Mouse (Mus musculus) heart, embryonic 11.5 days (tissue): ENCODE results near the gene Kdf1. TPM values are rescaled to one million over a fixed set of nuclear protein-coding genes. Genes with fewer than 3 reads are reported as not detected.

Source experiments
- ATAC-seq: fragments of 200-750 bp; cut with Nextera tagmentation; replicated peaks from 2 replicates; pipeline ENCODE4 v1.8.0; 2017; ENCODE audit warnings: moderate library complexity; ENCODE audit not compliant: insufficient number of reproducible peaks, low FRiP score, low TSS enrichment
- H3K27ac ChIP-seq: fragments of 300-500 bp; sonication (generic); 2 replicates; pipeline ENCODE4 v1.5.1; 2014; ENCODE audit warnings: mild to moderate bottlenecking, low read depth, low read length
- H3K27me3 ChIP-seq: fragments of 300-500 bp; sonication (generic); 2 replicates; pipeline ENCODE4 v1.6.1; 2014; ENCODE audit warnings: mild to moderate bottlenecking, low read length, mixed read lengths; ENCODE audit not compliant: control insufficient read depth, insufficient read depth
- H3K36me3 ChIP-seq: fragments of 300-500 bp; sonication (generic); 2 replicates; pipeline ENCODE4 v1.6.1; 2014; ENCODE audit warnings: mild to moderate bottlenecking, low read length, moderate library complexity, mixed read lengths; ENCODE audit not compliant: control insufficient read depth, insufficient read depth
- H3K4me1 ChIP-seq: fragments of 300-500 bp; sonication (generic); 2 replicates; pipeline ENCODE4 v1.6.1; 2014; ENCODE audit warnings: low read length; ENCODE audit not compliant: control insufficient read depth, insufficient read depth
- H3K4me2 ChIP-seq: fragments of 300-500 bp; sonication (generic); 2 replicates; pipeline ENCODE4 v1.6.1; 2014; ENCODE audit warnings: mild to moderate bottlenecking, moderate library complexity
- H3K4me3 ChIP-seq: fragments of 300-500 bp; sonication (generic); 2 replicates; pipeline ENCODE4 v1.5.1; 2014; ENCODE audit warnings: low read depth, low read length
- H3K9ac ChIP-seq: fragments of 300-500 bp; sonication (generic); 2 replicates; pipeline ENCODE4 v1.6.1; 2014; ENCODE audit warnings: mild to moderate bottlenecking, low read depth, low read length, moderate library complexity
- H3K9me3 ChIP-seq: fragments of 300-500 bp; sonication (generic); replicated peaks from 2 replicates; pipeline ENCODE4 v1.6.1; 2016; ENCODE audit warnings: low read length; ENCODE audit not compliant: control insufficient read depth
- WGBS: fragments of 180-500 bp; shearing (Covaris S2); extraction: QIAGEN DNeasy Blood & Tissue Kit; methylation state at CpG from one replicate; pipeline ENCODE4 v1.1.7; 2014; ENCODE audit not compliant: insufficient replicate concordance; 5-methylcytosine and 5-hydroxymethylcytosine counted together
- polyA plus RNA-seq: library from polyadenylated mRNA; unstranded; fragments of >200 nt; fragmentation: Nextera tagmentation; extraction: Ambion mirVana; gene quantifications from 2 replicates; pipeline ENCODE4 v1.2.1, GENCODE M21; 2014

Kdf1 gene
- polyA plus RNA-seq, 1 experiment from 2014 or later = 0.77 TPM

DNA sequence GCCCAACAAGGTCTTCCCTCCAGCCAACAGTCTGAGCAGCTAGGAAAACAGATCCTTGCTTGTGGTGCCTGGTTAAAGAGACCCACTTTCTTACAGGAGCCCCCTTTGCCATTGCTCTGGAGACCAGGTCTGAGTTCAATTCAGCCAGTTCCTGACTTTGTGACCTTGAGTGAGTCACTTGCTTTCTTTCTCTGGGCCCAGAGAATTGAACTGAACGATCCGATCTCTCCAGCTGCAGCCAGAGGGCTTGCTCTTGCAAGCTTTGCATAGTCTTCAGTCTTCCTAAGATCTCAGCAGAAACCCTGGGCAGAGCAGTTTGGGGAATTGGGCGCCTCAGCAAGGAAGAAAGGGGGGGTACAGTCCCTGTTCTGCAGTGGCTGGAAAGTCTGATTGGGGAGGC lies 36.3 kb upstream of the Kdf1 start:
- peaks cover 19% of the 10 kb centered on the region for H3K4me1 ChIP-seq
- no peak overlapping the region for H3K9ac ChIP-seq
- no peak overlapping the region for H3K4me3 ChIP-seq
- H3K27me3 ChIP-seq = peaks cover 26% of the 10 kb centered on the region
- no peaks in the 10 kb centered on the region for H3K9me3 ChIP-seq
- no peak overlapping the region for H3K27ac ChIP-seq
- no peak overlapping the region for H3K4me2 ChIP-seq
- H3K36me3 ChIP-seq = no peaks in the 10 kb centered on the region
- ATAC-seq = no peak
- 75% methylated on average over 3 of the region's 3 CpGs for WGBS

DNA sequence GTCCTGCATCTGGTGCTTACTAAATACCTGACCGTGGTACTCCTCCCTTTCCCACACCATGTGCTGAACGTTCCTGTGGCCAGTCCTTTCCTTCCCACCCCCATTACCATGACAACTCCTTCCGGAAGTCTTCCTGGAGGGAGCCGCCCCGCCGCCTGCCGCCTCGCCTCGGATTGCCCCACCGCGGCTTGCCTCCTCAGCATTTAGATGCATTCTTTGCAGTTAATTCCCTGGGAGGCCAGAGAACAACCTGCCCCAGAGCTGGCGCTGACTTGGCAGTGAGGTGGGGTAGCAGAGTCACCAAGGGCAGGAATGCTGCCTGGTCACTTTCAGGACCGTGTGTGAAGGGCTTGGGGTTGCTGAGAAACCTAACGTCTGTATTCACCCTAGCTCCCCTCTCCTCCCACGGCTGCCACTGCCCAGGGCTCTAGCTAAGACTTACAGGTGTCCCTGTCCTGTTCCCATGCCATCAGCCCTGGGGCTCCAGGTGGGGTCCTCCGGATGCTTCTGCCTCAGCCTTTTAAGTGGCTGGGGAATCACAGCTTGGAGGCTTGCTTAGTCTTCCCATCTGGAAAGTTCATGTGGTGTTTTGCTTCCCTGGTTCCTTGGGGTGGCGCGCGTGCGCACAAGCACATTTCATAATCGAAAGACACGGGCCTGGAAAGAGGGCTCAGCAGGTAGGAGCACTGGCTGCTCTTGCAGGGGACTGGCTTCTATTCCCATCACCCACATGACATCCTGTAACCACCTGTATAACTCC lies 34.3 kb upstream of the Kdf1 start:
- Histone ChIP-seq H3K4me2 (peak overlapping the region; percentile 54), H3K27me3 (peaks cover 19% of the 10 kb centered on the region), H3K4me1 (peaks cover 19% of the 10 kb centered on the region), H3K9me3 (no peaks in the 10 kb centered on the region), H3K27ac (no peak overlapping the region), H3K4me3 (0 out of 2 replicates have a peak overlapping the region, but pooled peaks have one; percentile 15), H3K9ac (no peak overlapping the region), H3K36me3 (no peaks in the 10 kb centered on the region)
- 14% methylated on average over 22 of the region's 22 CpGs for WGBS
- ATAC-seq = no peak

DNA sequence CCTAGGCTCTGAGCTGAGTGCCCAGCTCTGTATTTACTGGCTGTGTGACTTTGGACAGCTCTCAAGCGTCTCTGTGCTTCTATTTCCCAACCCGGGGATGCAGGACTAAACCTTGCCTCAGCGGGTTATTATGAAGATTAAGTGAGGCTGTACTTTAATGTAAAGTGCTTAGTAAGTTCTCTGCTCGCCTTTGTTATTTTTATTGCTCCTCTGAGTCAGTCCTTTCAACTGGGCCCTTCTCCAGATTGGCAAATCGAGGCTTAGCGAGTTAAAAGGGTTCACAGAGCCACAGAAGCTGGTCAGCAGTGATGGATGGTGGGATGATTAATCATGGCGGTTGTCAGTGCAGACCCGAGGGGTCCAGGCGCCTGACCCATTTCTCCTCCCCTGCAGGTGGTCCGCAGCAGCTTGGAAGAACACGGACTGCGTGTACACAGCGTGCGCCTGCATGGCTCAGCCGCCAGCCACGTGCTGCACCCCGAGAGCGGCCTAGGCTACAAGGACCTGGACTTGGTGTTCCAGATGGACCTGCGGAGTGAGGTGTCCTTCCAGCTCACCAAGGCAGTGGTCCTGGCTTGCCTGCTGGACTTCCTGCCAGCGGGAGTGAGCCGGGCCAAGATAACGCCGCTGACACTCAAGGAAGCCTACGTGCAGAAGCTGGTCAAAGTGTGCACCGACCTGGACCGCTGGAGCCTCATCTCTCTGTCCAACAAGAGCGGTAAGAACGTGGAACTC lies 32.9 kb upstream of the Kdf1 start:
- WGBS = 77% methylated on average over 28 of the region's 28 CpGs
- peaks cover 11% of the 10 kb centered on the region for H3K27me3 ChIP-seq
- H3K4me1 ChIP-seq = peaks cover 19% of the 10 kb centered on the region
- no peak overlapping the region for H3K4me3 ChIP-seq
- H3K36me3 ChIP-seq = no peaks in the 10 kb centered on the region
- H3K9ac ChIP-seq = no peak overlapping the region
- H3K4me2 ChIP-seq = no peak overlapping the region
- no peak for ATAC-seq
- no peak overlapping the region for H3K27ac ChIP-seq
- H3K9me3 ChIP-seq = no peaks in the 10 kb centered on the region

DNA sequence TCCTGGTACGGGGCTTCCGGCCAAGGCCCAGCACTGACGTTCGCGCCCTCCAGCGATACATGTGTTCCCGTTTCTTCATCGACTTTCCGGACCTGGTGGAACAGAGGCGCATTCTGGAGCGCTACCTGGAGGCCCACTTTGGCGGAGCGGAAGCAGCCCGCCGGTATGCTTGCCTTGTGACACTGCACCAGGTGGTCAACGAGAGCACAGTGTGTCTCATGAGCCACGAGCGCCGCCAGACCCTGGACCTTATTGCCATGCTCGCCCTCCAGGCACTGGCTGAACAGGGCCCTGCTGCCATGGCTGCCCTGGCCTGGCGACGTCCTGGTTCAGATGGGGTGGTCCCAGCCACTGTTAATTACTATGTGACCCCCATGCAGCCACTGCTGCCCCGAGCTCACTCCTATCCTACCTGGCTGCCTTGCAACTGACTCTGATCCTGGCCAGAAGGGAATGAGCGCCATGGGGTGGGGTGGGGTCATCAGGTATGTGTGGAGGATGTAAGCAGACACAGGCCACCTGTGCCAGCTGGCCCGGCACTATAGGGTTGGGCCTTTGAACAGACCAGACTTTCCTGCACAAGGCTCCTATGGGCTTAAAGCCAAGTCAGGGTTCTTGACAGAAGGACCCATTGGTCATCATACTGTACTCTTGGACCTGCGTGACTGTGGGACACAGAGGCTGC lies 31.9 kb upstream of the Kdf1 start:
- H3K36me3 ChIP-seq = no peaks in the 10 kb centered on the region
- H3K27ac ChIP-seq = no peak overlapping the region
- ATAC-seq = no peak
- peaks cover 23% of the 10 kb centered on the region for H3K4me1 ChIP-seq
- H3K9ac ChIP-seq = no peak overlapping the region
- peaks cover 2% of the 10 kb centered on the region for H3K27me3 ChIP-seq
- no peak overlapping the region for H3K4me3 ChIP-seq
- no peaks in the 10 kb centered on the region for H3K9me3 ChIP-seq
- WGBS = 90% methylated on average over 26 of the region's 26 CpGs
- H3K4me2 ChIP-seq = no peak overlapping the region

DNA sequence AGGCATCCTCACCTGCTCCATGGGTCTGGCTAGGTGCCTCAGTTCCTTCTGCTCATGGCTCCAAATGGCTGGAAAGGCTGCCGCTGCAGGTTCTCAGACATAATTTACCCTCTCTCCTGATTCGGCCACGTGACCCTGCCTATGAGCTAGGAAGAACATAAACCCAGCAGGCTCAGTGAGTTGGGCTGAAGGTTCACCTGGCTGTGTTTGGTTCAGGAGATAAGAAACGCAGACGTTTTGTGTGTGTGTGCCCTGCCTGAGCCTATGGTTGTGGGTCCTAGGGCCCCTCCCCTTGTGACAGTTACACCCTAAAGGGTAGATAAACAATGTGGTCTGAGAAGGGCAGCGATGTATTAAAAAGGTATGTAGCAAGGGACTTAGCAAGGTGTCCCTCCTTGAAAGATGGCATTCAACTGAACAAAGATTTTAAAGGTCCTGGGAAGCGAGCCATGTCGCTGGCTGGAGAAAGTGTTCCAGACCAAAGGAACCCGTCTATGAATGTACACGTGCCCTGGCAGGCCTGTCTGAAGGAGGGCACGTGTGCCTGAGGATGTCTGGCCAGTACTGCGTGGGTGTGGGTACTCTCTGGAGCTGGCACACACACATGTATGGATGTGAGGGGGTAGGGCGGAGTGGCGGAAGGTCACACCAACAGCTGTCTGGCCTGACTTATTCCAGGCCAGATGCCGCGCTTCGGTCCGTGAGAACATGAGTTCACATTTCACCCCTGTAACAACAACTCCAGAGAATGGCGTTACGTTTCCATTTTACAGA lies 30.0 kb upstream of the Kdf1 start:
- H3K27ac ChIP-seq = no peak overlapping the region
- ATAC-seq = no peak
- H3K36me3 ChIP-seq = no peaks in the 10 kb centered on the region
- H3K4me2 ChIP-seq = no peak overlapping the region
- H3K27me3 ChIP-seq = no peaks in the 10 kb centered on the region
- H3K9me3 ChIP-seq = no peaks in the 10 kb centered on the region
- H3K4me1 ChIP-seq = peaks cover 27% of the 10 kb centered on the region
- H3K9ac ChIP-seq = no peak overlapping the region
- 81% methylated on average over 20 of the region's 20 CpGs for WGBS
- no peak overlapping the region for H3K4me3 ChIP-seq

DNA sequence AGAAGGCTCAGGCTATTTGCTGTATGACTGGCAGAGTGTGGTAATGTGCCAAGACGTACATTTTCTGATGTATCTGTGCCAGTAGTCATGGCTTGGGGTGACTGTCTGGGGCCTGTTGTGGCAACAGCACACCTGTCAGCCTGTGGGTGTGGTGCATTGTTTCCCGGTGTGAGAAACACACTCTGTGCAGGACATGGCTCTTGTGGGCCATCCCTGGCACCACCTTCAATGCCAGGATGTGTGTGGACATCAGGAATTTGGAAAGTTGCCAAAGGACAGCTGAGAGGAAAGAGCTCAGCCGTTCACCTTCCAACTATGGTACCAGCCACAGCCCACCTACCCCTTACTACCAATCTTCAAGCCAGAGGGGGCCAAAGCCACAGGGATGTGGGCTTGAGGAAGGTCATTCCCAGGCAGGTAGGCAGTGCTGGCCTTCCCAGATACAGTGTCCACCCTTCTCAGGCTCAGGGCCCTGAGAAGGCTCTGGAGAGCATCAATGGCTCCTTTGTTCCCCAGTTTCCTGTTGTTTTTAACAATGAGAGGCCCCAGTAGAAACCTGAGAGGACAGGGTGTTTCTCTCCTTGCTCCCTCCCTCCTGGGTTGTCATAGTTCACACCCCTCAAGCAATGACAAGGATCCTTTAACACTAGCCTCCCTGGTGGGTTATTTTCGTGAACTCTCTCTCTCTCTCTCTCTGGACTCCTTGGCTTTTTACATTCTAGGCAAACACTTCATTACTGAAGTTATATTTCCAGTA lies 29.1 kb upstream of the Kdf1 start:
- WGBS = 43% methylated on average over 4 of the region's 4 CpGs
- H3K9ac ChIP-seq = no peak overlapping the region
- peaks cover under 1% of the 10 kb centered on the region for H3K27me3 ChIP-seq
- no peak overlapping the region for H3K4me3 ChIP-seq
- no peaks in the 10 kb centered on the region for H3K9me3 ChIP-seq
- no peak overlapping the region for H3K4me2 ChIP-seq
- H3K27ac ChIP-seq = peak overlapping the region; percentile 19; the same call in 1 of the 2 replicates
- H3K36me3 ChIP-seq = no peaks in the 10 kb centered on the region
- no peak for ATAC-seq
- peaks cover 23% of the 10 kb centered on the region for H3K4me1 ChIP-seq

DNA sequence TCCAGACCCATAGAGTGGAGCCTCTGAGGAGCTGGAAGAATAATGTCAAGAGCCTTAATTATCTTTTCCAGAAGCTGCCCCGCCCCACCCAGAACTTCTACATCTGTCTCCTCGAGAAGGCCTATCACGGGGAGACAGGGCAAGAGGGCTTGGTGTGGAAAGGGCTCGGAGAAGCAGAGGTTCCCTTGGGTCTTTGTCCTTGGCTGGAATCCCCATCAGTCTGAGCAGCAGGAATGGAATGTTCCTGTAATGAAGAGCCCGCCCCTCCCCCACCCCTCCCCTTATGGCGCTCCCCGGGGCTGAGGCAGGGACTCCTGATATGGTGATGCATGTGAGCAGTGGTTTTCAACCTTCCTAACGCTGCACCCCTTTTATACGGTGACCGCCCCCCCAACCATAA lies 27.0 kb upstream of the Kdf1 start:
- Histone ChIP-seq H3K9ac (peak overlapping the region; percentile 36), H3K4me2 (peak overlapping the region; percentile 46), H3K4me1 (peaks cover 22% of the 10 kb centered on the region), H3K36me3 (no peaks in the 10 kb centered on the region), H3K4me3 (no peak overlapping the region), H3K27ac (peak overlapping the region; percentile 17; the same call in 1 of the 2 replicates), H3K9me3 (no peaks in the 10 kb centered on the region), H3K27me3 (peaks cover 21% of the 10 kb centered on the region)
- ATAC-seq = 0 out of 2 replicates have a peak, but pooled peaks have one; percentile 12
- 23% methylated on average over 10 of the region's 10 CpGs for WGBS
